Mouse (Mus musculus) gastrocnemius, postnatal 14 days (tissue): ENCODE results near the gene Rhox4e. TPM values are rescaled to one million over a fixed set of nuclear protein-coding genes. Genes with fewer than 3 reads are reported as not detected.
"Not testable (repeated sequence)": the region's sequence is repeated elsewhere in the genome, so short reads cannot be mapped to it uniquely, and the experiment has no call there.

ENCODE experiments used
- DNase-seq: peaks from one replicate; pipeline ENCODE4 v3.0.0; 2021; ENCODE audit warnings: mixed read lengths
- intact Hi-C: fragments of 180-260 bp; cut with DNase I; formaldehyde crosslinking; loops from one replicate; pipeline ENCODE4 v1.15.1; 2025; ENCODE audit warnings: low total_unique reads
- long read RNA-seq, 2 experiments: library from polyadenylated mRNA; stranded (forward); transcript quantifications; one replicate each; pipeline ENCODE4 v2.0.0; 2021
- total RNA-seq, 2 experiments: library from RNA; stranded (reverse); gene quantifications; 2 replicates each; pipeline ENCODE4 v1.2.3; 2021

Rhox4e gene
- total RNA-seq: not detected
- long read RNA-seq, experiment 1: 0 reads
- long read RNA-seq, experiment 2: 0 reads

DNA sequence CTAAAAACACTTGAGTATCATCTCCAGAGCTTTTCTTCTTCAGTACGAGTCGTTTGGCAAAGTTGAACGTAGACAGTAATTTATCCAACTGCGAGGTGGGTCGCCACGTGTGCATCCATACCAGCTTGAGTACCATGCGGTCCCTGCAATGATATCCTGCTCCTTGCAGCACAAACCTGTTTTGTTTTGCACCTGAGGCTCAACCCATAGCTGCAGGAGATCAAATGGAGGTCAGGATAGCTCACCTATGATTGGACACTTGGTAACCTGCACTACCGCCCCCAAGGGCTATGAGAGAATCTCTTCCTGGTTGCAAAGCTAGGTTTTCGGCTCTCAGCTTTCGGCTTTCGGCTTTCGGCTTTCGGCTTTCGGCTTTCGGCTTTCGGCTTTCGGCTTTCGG is at the start of gene Rhox4e:
Gene Rhox4e (plus strand): TSS at position 301 of the 400 bp plus-strand sequence.
- DNase-seq, intact Hi-C loops: not testable (repeated sequence)

GRCm38 (mm10) chrX:37514059-37514458 is 43.2 kb upstream of the Rhox4e start, which contains the start of gene Rhox4d:
Rhox4d (plus strand) TSS chrX:37514359.
- DNase-seq, intact Hi-C loops: not testable (repeated sequence)

DNA sequence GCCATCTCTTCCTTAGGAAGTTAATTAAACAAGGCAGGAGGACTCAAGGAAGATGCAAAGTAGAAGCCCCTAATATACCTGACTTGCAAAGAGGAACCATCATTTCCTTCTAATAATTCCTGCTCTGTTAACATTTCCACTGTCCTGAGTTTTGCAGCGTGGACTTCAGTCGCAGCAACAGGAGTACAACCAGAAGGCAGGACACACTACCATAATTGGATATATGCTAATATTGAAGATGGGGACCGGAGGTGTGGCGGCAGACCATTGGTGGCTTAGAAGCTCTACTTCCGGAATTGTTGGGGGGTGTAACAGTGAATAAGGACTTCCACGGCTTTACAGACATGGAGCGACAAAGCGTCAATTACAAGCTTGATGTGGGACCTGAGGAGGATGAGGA is 27.1 kb upstream of the Rhox4e start, which contains the start of gene Rhox2e:
Gene Rhox2e (plus strand): TSS at position 301 of the 400 bp plus-strand sequence.
- intact Hi-C loops, DNase-seq: not testable (repeated sequence)

DNA sequence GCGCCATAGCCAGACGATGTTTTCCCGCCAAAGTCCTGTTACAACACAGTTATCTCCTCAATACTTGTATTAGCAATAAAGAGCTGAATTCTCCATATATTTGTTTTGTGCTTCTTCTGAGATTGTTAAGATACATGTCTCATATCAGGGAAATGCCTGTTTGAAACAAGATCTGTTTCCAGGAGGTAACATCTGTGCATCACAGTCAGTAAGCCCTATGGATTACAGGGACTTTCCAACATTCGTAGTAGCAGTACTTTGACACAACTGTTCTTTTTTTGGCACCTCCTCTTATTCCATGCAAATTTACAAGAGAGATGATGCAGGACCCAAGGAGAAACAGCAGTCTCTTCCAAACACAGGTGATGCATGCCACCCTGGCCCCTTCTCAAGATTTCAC is 15.5 kb upstream of the Rhox4e start, which contains the start of gene Rhox3e:
Gene Rhox3e (plus strand): TSS at position 301 of the 400 bp plus-strand sequence.
- intact Hi-C loops, DNase-seq: not testable (repeated sequence)

GRCm38 (mm10) chrX:37571105-37571504 is 13.9 kb downstream of the Rhox4e start, which contains the start of gene Rhox2f:
Rhox2f (plus strand) TSS chrX:37571405.
- intact Hi-C loops: not testable (repeated sequence)

DNA sequence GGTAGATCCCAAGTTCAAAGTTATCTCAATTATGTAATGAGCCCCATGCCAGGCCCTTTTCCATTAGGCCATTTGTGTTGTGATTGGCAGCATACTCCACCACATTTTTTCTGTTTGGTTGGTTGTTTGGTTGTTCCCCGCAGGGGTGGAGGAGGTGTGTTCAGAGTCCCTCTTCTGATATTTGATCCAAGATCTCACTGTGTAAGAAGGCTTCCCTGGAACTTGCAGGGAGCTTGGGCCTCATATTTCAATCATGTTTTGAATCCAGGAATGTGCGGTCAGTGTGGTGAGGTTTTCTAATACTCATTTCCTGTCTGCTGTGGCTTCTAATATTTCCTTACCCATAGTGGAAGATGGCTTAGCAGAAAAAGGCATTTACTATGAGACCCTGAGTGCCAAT is 15.4 kb downstream of the Rhox4e start:
- intact Hi-C loops, DNase-seq: not testable (repeated sequence)

More at GRCm38 (mm10) chrX:37571105-37571504, 13.9 kb downstream of the Rhox4e start, which contains the start of gene Rhox2f:
- not testable (repeated sequence) for DNase-seq

DNA sequence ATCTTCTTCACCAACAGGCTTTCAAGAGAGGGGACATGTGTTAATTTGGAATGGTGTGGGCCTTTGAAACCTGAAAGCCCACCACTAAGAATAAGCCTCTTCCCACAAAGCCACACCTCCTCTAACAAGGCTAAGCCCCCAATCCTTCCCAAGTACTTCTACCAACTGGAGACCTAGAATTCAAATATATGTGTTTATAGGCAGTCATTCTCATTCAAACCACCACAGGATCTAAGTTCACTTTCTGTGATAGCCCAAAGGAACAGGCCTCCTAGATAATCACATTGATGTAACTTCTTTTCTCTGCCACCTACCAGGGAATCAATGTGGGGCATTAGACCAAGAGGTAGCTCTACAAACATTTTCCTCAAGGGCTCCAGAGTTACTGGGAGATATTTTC is 23.5 kb downstream of the Rhox4e start, which contains the start of gene Rhox3f:
Gene Rhox3f (plus strand): TSS at position 301 of the 400 bp plus-strand sequence.
- intact Hi-C loops, DNase-seq: not testable (repeated sequence)

DNA sequence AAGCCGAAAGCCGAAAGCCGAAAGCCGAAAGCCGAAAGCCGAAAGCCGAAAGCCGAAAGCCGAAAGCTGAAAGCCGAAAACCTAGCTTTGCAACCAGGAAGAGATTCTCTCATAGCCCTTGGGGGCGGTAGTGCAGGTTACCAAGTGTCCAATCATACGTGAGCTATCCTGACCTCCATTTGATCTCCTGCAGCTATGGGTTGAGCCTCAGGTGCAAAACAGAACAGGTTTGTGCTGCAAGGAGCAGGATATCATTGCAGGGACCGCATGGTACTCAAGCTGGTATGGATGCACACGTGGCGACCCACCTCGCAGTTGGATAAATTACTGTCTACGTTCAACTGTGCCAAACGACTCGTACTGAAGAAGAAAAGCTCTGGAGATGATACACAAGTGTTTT is 50.4 kb downstream of the Rhox4e start, which contains the start of gene Rhox4f:
Gene Rhox4f (minus strand): TSS at position 101 of the 400 bp plus-strand sequence.
- intact Hi-C loops, DNase-seq: not testable (repeated sequence)

Other genes with a start within 250 kb of the Rhox4e start
- under 1 TPM in 1 of 2 experiments, not detected in 1; 0.35 TPM for gene Rhox3a2, start 177.4 kb upstream of the Rhox4e start, total RNA-seq
- not detected for gene Rhox4a2, start 166.6 kb upstream of the Rhox4e start, total RNA-seq
- gene Rhox2b, start 145.3 kb upstream of the Rhox4e start, total RNA-seq: not detected
- not detected for gene Rhox4b, start 124.9 kb upstream of the Rhox4e start, total RNA-seq
- not detected for gene Rhox2c, start 103.7 kb upstream of the Rhox4e start, total RNA-seq
- gene Rhox3c, start 98.8 kb upstream of the Rhox4e start, total RNA-seq: not detected
- gene Rhox4c, start 77.1 kb upstream of the Rhox4e start, total RNA-seq: not detected
- gene Rhox2d, start 64.0 kb upstream of the Rhox4e start, total RNA-seq: not detected
- gene Rhox4d, start 43.1 kb upstream of the Rhox4e start, total RNA-seq: not detected
- not detected for gene Rhox2e, start 27.0 kb upstream of the Rhox4e start, total RNA-seq
- not detected for gene Rhox3e, start 15.4 kb upstream of the Rhox4e start, total RNA-seq
- not detected for gene Rhox2f, start 14.0 kb downstream of the Rhox4e start, total RNA-seq
- not detected for gene Rhox3f, start 23.6 kb downstream of the Rhox4e start, total RNA-seq
- gene Rhox4f, start 50.3 kb downstream of the Rhox4e start, total RNA-seq: not detected
- gene Rhox3g, start 71.2 kb downstream of the Rhox4e start, total RNA-seq: not detected
- not detected for gene Rhox2g, start 86.1 kb downstream of the Rhox4e start, total RNA-seq
- gene Rhox4g, start 93.9 kb downstream of the Rhox4e start, total RNA-seq: not detected
- gene Rhox3h, start 111.4 kb downstream of the Rhox4e start, total RNA-seq: not detected
- gene Rhox2h, start 115.9 kb downstream of the Rhox4e start, total RNA-seq: not detected
- not detected for gene Rhox5, start 247.4 kb downstream of the Rhox4e start, total RNA-seq